Mouse (Mus musculus) lung, postnatal 4 days (tissue): ENCODE measurements at regions not wholly inside any gene's neighbourhood (a gene's known extent, or its start where the extent isn't known, plus 50 kb on each side); places are given as distances from the start of the nearest gene placed in this dataset.

Source experiments
- DNase-seq, 2 experiments: peaks; one replicate each; pipeline ENCODE4 v3.0.0; 2021

DNA sequence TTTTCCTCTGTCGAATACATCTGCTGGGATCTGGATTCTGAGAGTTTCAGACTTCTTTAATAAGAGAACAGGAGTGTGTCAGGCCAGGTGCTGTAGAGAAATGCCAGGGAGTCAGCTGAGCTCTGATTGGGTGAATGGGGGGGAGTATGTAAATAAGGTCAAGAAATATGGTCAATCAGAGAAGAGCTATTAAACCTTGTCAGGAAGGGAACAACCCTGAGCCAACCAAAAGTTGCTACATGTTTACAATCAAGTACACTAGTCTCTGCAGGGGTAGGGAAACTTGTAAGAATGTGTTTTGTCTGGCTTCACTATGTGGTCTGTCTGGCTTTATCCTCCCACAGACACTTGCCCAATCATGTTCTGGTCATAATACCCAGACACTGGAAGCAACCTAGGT, 60.4 kb upstream of the Thpo start:
- no peak for DNase-seq
